Mouse (Mus musculus): ENCODE results near the gene Gm11567.
"Not testable (repeated sequence)": the region's sequence is repeated elsewhere in the genome, so short reads cannot be mapped to it uniquely, and the experiment has no call there.

The Gm11567 gene

DNA sequence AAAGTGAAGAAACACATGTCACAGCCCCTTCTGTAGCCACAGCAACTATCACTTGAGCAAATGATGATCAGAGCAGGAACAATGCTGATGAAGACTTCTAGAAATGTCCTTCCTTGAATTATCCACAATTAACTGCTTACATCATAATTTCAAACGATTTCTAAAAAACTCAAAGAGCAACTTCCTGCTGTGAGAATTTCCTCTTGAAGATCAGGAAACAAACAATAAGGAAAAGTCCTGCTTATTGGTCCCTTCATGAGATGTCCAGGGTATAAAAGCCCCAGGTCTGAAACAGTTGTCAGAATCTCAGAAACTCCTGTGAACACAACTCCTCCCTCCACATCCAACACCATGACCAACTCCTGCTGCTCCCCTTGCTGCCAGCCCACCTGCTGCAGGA, at the start of gene Gm11567:
Gene Gm11567, plus strand, starts transcription at position 301 of the 400 bp plus-strand sequence.
- not testable (repeated sequence) for DNase-seq (ENCODE audit: low read depth, low spot score)

DNA sequence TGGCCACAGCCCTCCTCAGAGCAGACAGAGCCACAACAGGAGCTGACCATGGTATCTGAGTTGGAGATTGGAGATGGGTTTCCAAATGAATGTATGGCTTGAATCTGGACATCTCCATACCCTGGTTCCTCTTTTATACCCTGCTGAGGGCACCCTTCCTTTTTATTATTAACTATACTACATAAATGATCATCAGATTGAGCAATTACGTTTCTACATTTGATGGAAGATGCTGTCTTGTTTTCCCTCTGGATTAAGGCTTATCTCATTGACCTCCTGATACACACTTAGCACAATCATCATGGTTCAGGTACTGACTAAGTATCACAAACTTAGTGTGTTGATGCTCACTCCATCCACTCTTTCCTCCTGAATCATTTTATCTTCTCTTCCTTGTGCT, 41.0 kb upstream of the Gm11567 start, which contains the start of gene 2300003K06Rik:
Gene 2300003K06Rik, minus strand, starts transcription at position 101 of the 400 bp plus-strand sequence.
- no peak for DNase-seq (ENCODE audit: low read depth, low spot score)

GRCm38 (mm10) chr11:99842185-99842584, 36.8 kb upstream of the Gm11567 start:
- no peak for DNase-seq (ENCODE audit: low read depth, low spot score)

- no peak for DNase-seq (ENCODE audit: low read depth, low spot score)
Measured at GRCm38 (mm10) chr11:99846746-99847145, 32.2 kb upstream of the Gm11567 start.

DNA sequence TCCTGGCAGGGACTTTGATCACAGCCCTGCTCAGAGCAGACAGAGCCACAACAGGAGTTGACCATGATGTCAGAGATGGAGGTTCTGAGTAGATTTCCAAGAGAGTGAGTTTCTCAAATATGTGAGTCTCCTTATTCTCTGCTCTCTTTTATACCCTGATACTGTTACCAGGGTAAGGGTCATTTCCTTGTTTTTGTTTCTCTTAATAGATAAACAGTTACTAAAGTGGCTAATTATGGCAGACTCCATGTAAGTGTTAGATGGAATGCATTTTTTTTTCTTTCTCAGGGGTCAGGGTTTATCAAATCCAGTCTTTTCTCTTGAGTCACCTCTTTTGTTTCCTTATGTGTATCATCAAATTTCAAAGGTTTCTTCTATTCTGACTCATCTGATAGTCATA, 27.5 kb upstream of the Gm11567 start, which contains the start of gene Krtap4-16:
Gene Krtap4-16, minus strand, starts transcription at position 101 of the 400 bp plus-strand sequence.
- no peak for DNase-seq (ENCODE audit: low read depth, low spot score)

- peak; percentile 28 for DNase-seq (ENCODE audit: low read depth, low spot score)
Measured at GRCm38 (mm10) chr11:99854121-99854520, 24.9 kb upstream of the Gm11567 start.

DNA sequence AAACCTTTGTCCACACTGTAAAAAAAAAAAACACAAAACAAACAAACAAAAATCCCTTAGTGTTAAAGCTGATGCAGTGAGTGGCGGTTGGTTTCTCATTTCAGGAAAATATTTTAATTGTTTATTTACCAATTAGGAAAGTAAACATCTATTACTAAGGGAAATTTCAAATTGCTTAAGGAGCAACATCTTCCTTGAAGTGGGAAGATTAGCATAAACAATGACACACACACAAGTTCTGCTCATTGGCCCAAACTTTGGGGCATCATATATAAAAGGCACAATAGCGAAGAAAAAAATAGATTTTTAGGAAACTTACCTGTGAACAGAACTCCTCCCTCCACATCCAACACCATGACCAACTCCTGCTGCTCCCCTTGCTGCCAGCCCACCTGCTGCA, 21.4 kb upstream of the Gm11567 start, which contains the start of gene Gm11568:
Gene Gm11568, plus strand, starts transcription at position 301 of the 400 bp plus-strand sequence.
- DNase-seq (ENCODE audit: low read depth, low spot score): no peak

DNA sequence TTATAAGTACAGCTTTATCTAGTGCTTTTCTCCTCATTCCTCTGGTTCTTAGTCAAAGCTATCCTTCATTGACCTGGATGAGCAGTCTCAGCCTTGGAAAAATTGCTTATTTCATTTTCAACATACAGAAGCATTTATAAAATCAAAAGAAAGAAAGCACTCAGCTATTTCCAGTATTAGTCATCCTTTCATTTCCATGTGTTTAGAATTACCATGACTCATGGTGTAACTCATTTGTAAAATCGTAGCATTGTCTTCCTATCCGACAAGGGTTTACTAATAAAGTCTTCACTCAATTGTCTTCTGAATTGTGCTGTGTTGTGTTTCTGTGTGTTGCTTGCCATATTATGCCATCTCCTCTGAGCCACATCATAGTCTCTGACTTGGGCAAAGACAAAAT, 20.2 kb upstream of the Gm11567 start:
- no peak for DNase-seq (ENCODE audit: low read depth, low spot score)

DNA sequence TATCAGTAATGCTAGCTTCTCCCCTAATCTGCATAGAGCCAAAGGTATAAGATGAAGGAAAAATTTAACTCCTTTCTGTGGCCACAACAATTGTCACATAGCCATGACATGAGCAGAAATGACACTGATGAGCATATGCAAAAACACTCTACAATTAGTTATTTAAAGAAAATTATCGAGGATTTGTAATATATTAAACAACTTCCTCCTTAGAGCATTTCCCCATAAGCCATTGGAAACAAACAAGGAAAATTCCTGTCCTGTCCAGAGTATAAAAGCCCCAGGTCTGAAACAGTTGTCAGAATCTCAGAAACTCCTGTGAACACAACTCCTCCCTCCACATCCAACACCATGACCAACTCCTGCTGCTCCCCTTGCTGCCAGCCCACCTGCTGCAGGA, 14.8 kb upstream of the Gm11567 start, which contains the start of gene Gm11559:
Gene Gm11559, plus strand, starts transcription at position 301 of the 400 bp plus-strand sequence.
- DNase-seq (ENCODE audit: low read depth, low spot score): not testable (repeated sequence)

GRCm38 (mm10) chr11:99873089-99873488, 5.9 kb upstream of the Gm11567 start, which contains the start of gene Krtap9-1:
Krtap9-1 (plus strand) TSS chr11:99873389.
- not testable (repeated sequence) for DNase-seq (ENCODE audit: low read depth, low spot score)

DNA sequence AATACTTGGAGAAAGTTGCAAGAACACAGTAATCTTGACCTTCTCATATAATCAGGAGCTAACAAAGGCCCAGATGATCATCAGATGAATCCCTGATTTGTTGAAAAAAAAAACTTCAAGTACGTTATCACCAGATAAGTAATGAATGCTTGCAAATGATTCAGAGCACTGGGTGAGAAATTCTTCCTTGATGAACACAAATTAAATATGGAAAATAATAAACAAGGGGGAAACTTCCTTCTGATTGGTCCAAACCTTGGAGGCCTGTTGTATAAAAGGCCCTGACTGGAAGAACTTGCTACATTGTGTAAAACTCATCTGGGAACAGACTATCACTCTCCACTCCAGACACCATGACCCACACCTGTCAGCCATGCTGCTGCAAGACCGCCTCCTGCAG, 28.6 kb downstream of the Gm11567 start, which contains the start of gene Krtap31-1:
Gene Krtap31-1, plus strand, starts transcription at position 301 of the 400 bp plus-strand sequence.
- no peak for DNase-seq (ENCODE audit: low read depth, low spot score)

DNA sequence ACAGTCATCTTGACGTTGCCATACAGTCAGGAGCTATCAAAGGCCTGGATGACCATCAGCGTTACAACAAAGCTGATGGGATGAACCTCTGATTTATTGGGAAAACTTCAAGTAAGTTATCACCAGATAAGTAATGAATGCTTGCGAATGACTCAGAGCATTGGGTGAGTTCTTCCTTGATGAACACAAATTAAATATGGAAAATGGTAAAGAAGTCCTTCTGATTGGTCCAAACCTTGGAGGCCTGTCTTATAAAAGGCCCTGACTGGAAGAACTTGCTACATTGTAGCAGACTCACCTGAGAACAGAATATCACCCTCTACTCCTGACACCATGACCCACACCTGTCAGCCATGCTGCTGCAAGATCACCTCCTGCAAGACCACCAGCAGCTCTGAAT, 35.5 kb downstream of the Gm11567 start, which contains the start of gene Gm11565:
Gene Gm11565, plus strand, starts transcription at position 301 of the 400 bp plus-strand sequence.
- no peak for DNase-seq (ENCODE audit: low read depth, low spot score)
